Mouse (Mus musculus) gastrocnemius, postnatal 25 days (tissue): Measurements from ENCODE around the gene Lrtm2. TPM values are rescaled to one million over a fixed set of nuclear protein-coding genes. Genes with fewer than 3 reads are reported as not detected.
"Not testable (repeated sequence)": the region's sequence is repeated elsewhere in the genome, so short reads cannot be mapped to it uniquely, and the experiment has no call there.

Experiments
- DNase-seq: peaks from one replicate; pipeline ENCODE4 v3.0.0; 2022
- long read RNA-seq, 2 experiments: library from polyadenylated mRNA; stranded (forward); transcript quantifications; one replicate each; pipeline ENCODE4 v2.0.0; 2021
- total RNA-seq, 2 experiments: library from RNA; stranded (reverse); gene quantifications; 1 replicate in 1 of 2; 2 replicates in 1 of 2; pipeline ENCODE4 v1.2.3; 2021

The Lrtm2 gene
- 1 to 10 TPM in 1 of 2 experiments, under 1 TPM in 1; 0.15 to 3.1 TPM for total RNA-seq
- long read RNA-seq, experiment 1: 0 reads
- long read RNA-seq, experiment 2: 0 reads

DNA sequence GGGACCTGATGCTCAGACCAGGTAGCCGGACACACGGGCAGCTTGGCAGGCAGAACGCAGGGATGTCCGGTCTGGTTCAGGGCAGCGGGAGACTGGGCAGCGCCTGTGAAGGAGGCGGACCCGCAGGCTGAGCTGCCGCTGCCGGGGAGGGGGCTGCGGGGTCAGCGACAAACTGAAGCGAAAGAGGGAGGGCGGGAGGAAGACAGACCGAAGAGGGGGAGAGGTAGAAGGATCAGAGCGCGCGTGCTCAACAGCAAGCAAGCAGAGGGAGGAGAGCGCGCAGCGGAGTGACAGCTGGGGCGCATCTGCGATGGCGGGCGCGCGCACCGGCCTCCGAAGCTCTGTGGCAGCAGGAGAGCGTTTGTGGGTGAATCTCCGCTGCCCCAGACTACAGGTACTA lies at the start of gene Lrtm2:
Gene Lrtm2, minus strand, starts transcription at position 261 of the 400 bp plus-strand sequence.
- no peak for DNase-seq

GRCm38 (mm10) chr6:119378631-119379030 lies 48.1 kb upstream of the Lrtm2 start:
- DNase-seq: no peak

- DNase-seq: no peak
These were observed 47.0 kb upstream of the Lrtm2 start for GRCm38 (mm10) chr6:119377613-119378012.

DNA sequence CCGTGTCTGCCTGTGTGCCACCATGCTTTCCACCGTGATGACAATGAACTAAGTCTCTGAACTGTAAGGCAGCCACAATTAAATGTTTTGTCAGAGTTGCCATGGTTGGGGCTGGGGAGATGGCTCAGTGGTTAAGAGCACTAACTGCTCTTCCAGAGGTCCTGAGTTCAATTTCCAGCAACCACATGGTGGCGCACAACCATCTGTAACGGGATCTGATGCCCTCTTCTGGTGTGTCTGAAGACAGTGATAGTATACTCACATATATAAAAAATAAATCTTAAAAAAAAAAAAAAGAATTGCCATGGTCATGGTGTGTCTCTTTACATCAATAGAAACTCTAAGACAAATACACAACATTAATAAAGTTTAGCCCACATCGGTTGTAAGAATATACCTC lies 44.5 kb upstream of the Lrtm2 start:
- DNase-seq: no peak

GRCm38 (mm10) chr6:119373000-119373705 lies 42.6 kb upstream of the Lrtm2 start:
- no peak for DNase-seq

GRCm38 (mm10) chr6:119372237-119372636 lies 41.7 kb upstream of the Lrtm2 start:
- no peak for DNase-seq

DNA sequence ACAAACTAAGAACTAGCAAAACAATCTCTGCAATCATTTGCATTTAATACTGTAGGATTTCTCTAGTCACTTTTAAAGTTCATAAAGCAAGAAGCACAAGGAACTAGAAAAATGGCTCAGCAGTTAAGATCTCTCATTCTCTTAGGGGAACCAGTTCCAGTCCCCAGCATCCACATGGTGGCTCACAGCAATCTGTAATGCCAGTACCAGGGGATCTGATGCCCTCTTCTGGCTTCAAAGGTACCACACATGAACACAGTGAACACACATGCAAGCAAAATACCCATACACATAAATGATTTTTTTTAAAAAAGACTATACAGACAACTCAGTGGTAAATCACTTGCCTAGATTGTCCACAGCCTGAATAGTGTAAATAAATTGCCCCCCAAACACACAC lies 41.1 kb upstream of the Lrtm2 start:
- no peak for DNase-seq

DNA sequence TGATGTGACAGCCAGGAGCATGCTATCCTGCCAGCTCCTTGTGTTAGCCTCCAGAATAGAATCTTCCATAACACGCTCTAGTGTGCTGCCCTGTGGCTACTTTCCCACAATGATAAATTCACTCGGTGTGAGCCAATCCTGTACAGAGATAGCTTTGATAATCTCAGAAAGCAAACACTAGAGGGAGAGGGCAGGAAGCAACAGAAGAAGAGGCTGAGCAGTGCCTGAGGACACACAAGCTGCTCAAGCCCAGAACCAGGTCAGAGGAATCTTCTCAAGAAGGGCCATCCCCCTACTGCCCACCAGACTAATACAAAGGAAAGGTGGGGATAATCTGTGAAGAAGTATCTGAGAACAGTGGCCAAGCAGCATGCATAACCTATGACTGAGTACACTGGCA lies 36.8 kb upstream of the Lrtm2 start:
- no peak for DNase-seq

DNA sequence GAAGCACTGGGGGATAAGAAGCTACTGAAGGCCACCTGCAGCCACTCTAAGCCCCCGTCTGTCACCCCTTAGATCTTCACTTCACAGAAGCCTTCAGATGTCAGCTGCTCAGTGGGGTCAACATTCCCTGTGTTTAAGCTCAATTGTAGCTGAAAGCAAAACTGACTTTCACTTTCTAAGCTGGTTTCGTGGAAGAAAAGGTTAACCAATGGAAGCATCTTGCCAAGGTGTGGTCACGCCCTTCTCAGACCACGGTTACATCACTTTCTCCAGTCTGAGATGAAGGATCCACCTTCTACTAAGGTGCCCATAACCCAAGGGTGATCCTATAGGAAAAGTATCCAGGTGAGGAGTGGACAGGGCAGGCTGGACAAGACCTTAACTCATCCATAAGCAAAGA lies 36.2 kb upstream of the Lrtm2 start:
- DNase-seq: not testable (repeated sequence)

GRCm38 (mm10) chr6:119363593-119363992 lies 33.0 kb upstream of the Lrtm2 start:
- DNase-seq: no peak

- DNase-seq: no peak
These were observed 30.5 kb upstream of the Lrtm2 start for GRCm38 (mm10) chr6:119360925-119361702.

GRCm38 (mm10) chr6:119360250-119360649 lies 29.7 kb upstream of the Lrtm2 start:
- not testable (repeated sequence) for DNase-seq

- no peak for DNase-seq
These were observed 27.5 kb upstream of the Lrtm2 start for GRCm38 (mm10) chr6:119358020-119358571.

GRCm38 (mm10) chr6:119352501-119352900 lies 21.9 kb upstream of the Lrtm2 start:
- DNase-seq: no peak

- DNase-seq: no peak
These were observed 21.1 kb upstream of the Lrtm2 start for GRCm38 (mm10) chr6:119351656-119352055.

DNA sequence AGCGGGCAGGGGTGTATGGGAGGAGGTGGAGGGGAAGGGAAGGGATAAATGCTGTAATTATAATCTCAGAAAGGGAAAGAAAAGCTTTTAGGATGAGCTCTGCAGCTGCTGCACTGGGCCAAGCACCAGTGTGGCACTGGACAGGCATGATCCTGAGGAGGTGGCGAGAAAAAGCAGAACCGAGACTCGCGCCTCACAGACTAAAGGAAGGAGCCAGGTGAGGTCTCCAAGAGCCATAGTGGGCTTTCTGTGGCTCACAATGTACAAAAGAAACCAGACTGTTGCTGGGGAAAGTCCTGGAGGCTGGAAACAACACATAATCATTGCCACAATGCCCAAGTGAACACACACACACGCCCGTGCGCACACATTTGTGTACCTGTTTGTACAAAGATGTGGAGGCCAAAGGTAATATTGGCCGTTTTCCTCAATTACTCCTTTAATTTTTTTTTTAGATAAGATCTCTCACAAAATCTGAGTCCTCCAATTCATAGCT lies 20.2 kb upstream of the Lrtm2 start:
- DNase-seq: no peak

DNA sequence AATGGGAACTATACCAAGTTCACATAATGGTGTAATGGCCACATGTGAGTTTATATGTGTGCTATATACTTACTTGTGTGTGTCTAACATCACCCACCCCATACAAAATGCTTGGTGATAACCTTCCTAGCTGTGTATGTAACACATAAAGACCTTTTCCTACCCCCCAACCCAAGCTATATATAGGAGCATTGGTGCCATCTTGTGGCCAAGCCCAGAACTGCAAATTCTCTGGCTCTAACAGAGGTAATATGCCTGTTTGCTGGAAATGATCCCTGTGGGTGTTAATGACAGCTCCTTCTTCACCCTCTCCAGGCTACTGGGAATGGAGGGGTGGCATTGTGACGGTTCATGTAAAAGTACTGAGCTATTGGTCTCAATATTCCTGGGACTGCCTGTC lies 17.7 kb upstream of the Lrtm2 start:
- peak; percentile 31 for DNase-seq

GRCm38 (mm10) chr6:119347813-119348212 lies 17.2 kb upstream of the Lrtm2 start:
- no peak for DNase-seq

- no peak for DNase-seq
These were observed 15.7 kb upstream of the Lrtm2 start for GRCm38 (mm10) chr6:119346257-119346656.

GRCm38 (mm10) chr6:119341409-119341808 lies 10.8 kb upstream of the Lrtm2 start:
- DNase-seq: no peak

DNA sequence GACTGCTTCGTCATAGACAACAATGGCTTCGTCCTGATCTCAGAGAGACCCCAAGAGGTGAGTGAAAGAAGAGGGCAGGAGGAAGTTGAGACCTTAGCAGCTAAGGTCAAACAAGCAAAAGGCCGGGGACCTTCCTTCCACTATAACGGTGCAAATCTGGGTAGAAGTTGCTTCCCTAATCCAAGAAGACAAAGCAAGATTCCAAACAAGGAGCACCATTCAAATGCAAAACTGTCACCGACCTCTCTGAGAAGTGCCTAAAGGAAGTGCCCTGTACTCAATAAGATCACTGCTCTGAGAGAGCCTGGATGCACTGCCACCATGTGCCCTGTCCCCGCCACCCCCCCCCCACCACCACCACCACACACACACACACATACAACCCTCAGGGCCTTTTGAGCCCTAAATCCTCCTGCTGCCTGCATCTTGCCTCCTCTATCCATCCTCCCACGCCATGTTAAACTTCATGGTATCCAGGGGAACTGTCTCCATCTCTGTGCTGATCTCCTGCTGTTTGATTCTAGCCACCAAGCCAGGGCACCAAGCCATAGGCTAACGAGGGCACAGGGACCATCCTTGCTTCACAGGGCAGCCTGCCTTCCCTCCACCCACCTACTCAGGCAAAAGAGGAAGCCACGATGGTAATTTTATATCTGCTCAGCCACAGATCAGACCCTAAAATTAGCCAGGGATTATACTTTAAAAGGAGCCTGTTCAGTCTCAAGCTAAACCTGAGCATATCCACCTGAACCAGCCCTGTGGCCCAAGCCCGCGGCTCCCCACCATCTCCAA lies 7.8 kb upstream of the Lrtm2 start:
- DNase-seq: no peak

DNA sequence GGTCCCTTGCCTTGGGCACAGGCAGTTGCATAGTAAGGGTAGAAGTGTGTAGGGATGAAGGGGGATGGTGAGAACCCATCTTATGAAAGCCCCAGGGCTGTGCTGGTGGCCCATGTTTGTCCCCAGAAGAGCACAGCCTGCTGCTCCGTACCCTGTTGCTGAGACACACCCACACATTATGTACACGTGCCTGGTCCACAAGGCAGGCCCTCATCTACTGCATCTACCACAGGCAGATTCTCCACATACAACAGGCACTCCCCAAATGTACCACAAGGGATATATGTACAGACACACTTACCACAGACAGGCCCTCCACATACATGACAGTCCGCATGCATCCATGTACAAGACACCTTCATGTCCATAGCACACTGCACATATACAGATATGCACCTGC lies 6.7 kb upstream of the Lrtm2 start:
- DNase-seq: no peak
